Mouse (Mus musculus) heart, postnatal 36 days (tissue): Measurements from ENCODE around the gene Maml2. TPM values are rescaled to one million over a fixed set of nuclear protein-coding genes. Genes with fewer than 3 reads are reported as not detected.

Experiments used
- DNase-seq, 2 experiments: peaks; one replicate each; pipeline ENCODE4 v3.0.0; 2021 to 2022
- intact Hi-C: fragments of 180-260 bp; cut with DNase I; formaldehyde crosslinking; loops from one replicate; pipeline ENCODE4 v1.15.1; 2025
- total RNA-seq, 2 experiments: library from RNA; stranded (reverse); gene quantifications; 2 replicates each; pipeline ENCODE4 v1.2.3; 2021

Maml2 gene
- total RNA-seq, 2 experiments from 2014 or later, result 6.0 to 6.2 TPM

- no peak for DNase-seq
- intact Hi-C loops, result loop anchor here (5.0 kb wide), 1 partner anchor 209 kb away; no protein-coding TSS in a partner anchor
Measured at GRCm38 (mm10) chr9:13443484-13444211, 145.9 kb downstream of the Maml2 start.

GRCm38 (mm10) chr9:13446236-13446635 lies 148.5 kb downstream of the Maml2 start:
- no peak for DNase-seq
- intact Hi-C loops, result no loop called here

GRCm38 (mm10) chr9:13446703-13447285 lies 149.0 kb downstream of the Maml2 start, which contains the start of gene Gm17571:
Gene Gm17571 (minus strand): TSS chr9:13446753.
- intact Hi-C loops, result no loop called here
- DNase-seq, result no peak

- DNase-seq, result no peak
- intact Hi-C loops, result no loop called here
Measured at GRCm38 (mm10) chr9:13448716-13449115, 151.0 kb downstream of the Maml2 start.

- no peak for DNase-seq
- intact Hi-C loops, result no loop called here
Measured at GRCm38 (mm10) chr9:13454651-13455123, 156.9 kb downstream of the Maml2 start.

- DNase-seq, result no peak
- intact Hi-C loops, result no loop called here
Measured at GRCm38 (mm10) chr9:13455231-13455630, 157.5 kb downstream of the Maml2 start.

- DNase-seq, result no peak
- intact Hi-C loops, result no loop called here
Measured at GRCm38 (mm10) chr9:13457774-13458173, 160.0 kb downstream of the Maml2 start.

GRCm38 (mm10) chr9:13459371-13459770 lies 161.6 kb downstream of the Maml2 start:
- intact Hi-C loops, result no loop called here

GRCm38 (mm10) chr9:13460012-13460411 lies 162.3 kb downstream of the Maml2 start:
- no peak for DNase-seq
- intact Hi-C loops, result no loop called here

More at GRCm38 (mm10) chr9:13459371-13459770, 161.6 kb downstream of the Maml2 start:
- no peak for DNase-seq

- DNase-seq, result no peak
- intact Hi-C loops, result no loop called here
Measured at GRCm38 (mm10) chr9:13460926-13461325, 163.2 kb downstream of the Maml2 start.

- no peak for DNase-seq
- intact Hi-C loops, result no loop called here
Measured at GRCm38 (mm10) chr9:13465358-13466020, 167.7 kb downstream of the Maml2 start.

- no peak for DNase-seq
- intact Hi-C loops, result no loop called here
Measured at GRCm38 (mm10) chr9:13466351-13466750, 168.6 kb downstream of the Maml2 start.

- no peak for DNase-seq
- intact Hi-C loops, result no loop called here
Measured at GRCm38 (mm10) chr9:13466816-13467215, 169.1 kb downstream of the Maml2 start.

- intact Hi-C loops, result loop anchor here (2.0 kb wide), 1 partner anchor 39 kb away; no protein-coding TSS in a partner anchor
- DNase-seq, result no peak
Measured at GRCm38 (mm10) chr9:13467745-13468144, 170.0 kb downstream of the Maml2 start.

- intact Hi-C loops, result loop anchor here (2.0 kb wide), 1 partner anchor 40 kb away; no protein-coding TSS in a partner anchor
- no peak for DNase-seq
Measured at GRCm38 (mm10) chr9:13468778-13469177, 171.0 kb downstream of the Maml2 start.

GRCm38 (mm10) chr9:13470013-13470412 lies 172.3 kb downstream of the Maml2 start:
- intact Hi-C loops, result no loop called here
- peak in 1 of 2 experiments; percentile 41 for DNase-seq

GRCm38 (mm10) chr9:13474951-13475350 lies 177.2 kb downstream of the Maml2 start:
- DNase-seq, result no peak
- intact Hi-C loops, result no loop called here

GRCm38 (mm10) chr9:13479275-13479674 lies 181.5 kb downstream of the Maml2 start:
- no peak for DNase-seq
- intact Hi-C loops, result no loop called here

GRCm38 (mm10) chr9:13483199-13484068 lies 185.7 kb downstream of the Maml2 start:
- no peak for DNase-seq
- intact Hi-C loops, result no loop called here
